Mouse (Mus musculus) T-helper 1 cell (primary cell): ENCODE results near the gene Utrn.

Source experiments
- in situ Hi-C: fragments of 300-600 bp; cut with MboI, MseI; formaldehyde crosslinking; loops from one replicate; pipeline ENCODE4 v1.15.1; 2025; ENCODE audit warnings: high pct_unique_total_duplicates

Utrn gene

GRCm38 (mm10) chr10:12460945-12461344, 408.2 kb downstream of the Utrn start:
- in situ Hi-C loops, result no loop called here

DNA sequence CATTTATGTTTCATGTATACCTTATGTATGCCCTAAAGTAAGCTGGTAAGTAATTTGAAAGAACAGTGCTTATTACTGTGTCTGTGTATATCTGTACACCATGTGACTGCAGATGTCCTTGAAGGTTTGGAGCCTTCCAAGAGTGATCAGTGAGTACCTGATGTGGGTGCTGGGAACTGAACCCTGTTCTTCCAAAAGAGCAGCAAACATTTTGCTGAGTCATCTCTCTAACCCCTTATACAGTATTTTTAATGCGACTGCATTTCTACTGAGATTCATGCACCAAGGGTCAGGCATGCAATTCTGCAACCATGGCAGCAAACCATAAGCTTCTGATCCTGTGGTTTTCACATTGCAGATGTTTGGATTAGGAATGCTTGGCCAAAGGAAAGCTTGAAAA, 412.3 kb downstream of the Utrn start:
- in situ Hi-C loops, result no loop called here

DNA sequence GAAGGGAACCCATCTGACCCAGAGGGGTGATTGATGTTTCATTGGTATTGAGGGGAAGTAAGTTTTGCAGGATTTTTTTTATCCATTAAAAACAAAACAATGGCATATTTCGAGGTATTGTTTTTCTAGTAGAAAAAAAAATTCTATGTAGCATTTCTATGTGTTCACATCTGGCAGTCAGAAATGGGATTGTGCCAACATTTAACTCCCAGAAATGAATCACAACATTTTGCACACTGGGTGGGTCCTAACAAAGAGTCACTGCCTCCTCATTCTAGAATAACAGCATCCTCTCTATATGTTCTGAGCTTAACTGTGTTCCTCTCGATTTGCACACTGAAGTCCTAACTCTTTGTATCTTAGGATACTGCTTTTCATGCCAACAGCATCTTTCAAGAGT, 416.5 kb downstream of the Utrn start:
- in situ Hi-C loops, result no loop called here

DNA sequence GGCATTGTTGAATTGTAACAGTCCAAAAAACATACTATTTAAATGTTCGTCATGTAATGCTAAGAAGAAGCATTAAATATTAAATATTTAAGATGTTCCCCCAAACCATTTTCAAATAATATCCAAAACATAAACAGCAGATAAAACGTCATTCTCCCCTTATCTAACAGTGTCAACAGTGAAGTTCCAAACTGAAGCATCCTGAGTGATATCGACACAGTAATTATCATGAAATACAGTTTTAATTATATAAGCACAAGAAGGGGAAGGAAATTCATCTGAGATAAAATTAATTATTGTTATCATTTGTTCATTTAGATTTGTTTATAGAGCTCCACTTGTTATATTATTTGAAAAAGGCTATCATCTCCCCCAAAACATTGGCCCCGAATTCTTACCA, 425.0 kb downstream of the Utrn start:
- in situ Hi-C loops, result no loop called here

GRCm38 (mm10) chr10:12433161-12433560, 436.0 kb downstream of the Utrn start:
- in situ Hi-C loops, result no loop called here

- in situ Hi-C loops, result no loop called here
Observed at GRCm38 (mm10) chr10:12430399-12430798, 438.8 kb downstream of the Utrn start.

DNA sequence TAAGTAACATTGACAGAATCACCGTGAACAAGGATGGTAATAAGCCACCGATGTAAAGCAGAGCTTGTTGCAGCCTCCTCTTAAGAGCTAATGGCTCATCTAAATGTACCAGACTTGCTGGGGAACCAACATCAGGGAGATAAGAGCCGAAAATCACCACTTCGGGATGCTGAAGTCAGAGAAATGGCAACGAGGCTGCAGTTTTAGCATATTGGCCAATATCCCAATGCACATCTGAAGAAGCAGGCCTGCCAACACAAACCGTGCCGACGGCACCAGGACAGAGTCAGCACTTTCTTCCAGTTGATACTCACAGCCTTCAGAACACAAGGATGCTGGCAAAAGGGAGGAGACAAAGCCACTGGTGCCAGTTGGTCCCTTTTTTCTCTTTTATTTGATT, 442.3 kb downstream of the Utrn start:
- in situ Hi-C loops, result no loop called here

DNA sequence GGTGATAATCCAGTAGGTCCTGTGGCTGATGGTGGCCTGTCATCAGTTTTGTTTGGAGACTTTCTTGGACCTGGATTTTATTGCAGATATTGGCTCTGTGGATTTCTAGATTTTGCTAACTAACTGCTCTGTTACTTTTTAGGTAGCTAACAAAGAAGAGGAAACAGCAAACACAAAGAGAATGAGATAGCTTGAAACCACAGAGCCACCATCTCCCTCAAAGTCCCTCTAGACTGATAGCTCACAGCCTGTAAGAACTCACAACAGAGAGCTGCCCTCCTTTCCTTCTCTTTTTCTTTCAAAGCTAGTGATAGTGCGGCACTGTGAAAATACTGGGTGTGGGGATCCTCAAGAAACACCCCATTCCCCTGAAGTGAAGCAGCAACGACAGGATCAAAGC, 444.2 kb downstream of the Utrn start:
- in situ Hi-C loops, result no loop called here

GRCm38 (mm10) chr10:12423994-12424725, 445.0 kb downstream of the Utrn start:
- in situ Hi-C loops, result no loop called here

DNA sequence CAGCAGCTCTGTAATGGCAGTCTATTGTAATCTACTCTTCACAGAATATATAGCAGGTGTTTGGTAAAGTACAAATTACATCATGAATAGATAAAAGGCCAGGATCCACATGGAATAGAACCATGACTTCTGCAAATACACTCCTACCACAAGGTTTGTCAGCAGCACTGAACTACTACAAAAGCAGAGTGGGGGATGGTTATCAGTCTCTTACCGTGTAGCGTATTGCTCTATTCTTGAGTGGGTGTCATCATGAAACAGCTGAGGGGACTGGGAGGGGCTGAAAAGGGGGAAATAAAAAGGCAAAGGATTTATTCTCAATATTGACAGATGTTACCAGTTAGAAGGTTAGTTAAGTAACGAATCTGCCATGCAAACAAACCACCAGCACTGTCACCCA, 454.2 kb downstream of the Utrn start:
- in situ Hi-C loops, result no loop called here

DNA sequence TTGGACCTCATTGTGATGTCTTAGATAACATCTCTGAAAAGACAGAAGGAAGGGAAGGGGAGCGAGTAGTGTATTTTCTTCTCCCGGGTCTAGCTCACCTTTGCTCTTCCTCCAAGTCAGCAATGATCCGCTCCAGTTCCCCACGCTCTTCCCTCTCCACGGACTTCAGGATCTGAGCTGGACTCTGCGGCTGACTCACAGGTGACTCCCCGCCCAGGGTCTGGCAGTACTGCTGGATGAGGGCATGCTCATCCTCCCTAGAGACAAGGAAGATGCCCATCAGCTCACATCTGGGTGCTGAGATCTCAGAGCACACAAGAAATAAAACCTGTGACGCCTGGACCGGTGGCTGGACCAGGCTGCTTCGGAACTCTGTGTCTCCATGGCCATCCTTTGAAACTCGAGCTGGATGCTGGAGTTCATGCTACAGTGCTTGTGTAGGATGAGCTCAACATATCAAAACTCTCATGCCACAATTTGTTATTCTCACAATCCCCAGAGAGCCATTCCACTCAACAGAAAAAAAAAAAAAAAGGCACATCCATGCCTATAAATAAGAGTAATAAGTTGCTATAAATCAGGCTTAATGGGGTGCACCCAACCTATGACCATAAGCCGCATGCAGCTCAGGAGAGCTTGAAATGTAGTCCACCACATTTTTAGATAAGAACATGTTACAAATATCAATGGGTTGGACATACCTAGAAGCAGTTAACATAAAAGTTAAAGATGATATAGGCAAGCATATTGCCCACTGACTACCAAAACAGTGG, 462.6 kb downstream of the Utrn start:
- in situ Hi-C loops, result no loop called here

DNA sequence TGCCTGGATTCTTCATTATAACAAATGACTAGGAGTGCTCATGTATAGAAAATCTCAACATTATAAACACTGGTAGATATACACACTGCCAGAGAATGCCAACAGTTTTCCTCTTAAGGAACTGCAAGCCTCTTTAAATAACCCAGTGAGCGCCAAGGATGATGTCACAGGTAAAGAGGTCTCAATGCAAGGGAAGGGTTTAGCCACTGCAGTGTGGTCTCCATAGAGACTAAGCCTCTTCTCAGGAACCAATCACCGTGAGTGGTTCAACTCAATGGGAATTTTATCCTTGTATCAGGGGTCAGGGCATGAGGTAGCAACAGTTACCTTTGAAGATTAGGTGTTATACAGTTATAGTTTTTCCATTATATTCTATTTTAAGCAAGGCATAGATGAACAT, 469.7 kb downstream of the Utrn start:
- in situ Hi-C loops, result no loop called here

DNA sequence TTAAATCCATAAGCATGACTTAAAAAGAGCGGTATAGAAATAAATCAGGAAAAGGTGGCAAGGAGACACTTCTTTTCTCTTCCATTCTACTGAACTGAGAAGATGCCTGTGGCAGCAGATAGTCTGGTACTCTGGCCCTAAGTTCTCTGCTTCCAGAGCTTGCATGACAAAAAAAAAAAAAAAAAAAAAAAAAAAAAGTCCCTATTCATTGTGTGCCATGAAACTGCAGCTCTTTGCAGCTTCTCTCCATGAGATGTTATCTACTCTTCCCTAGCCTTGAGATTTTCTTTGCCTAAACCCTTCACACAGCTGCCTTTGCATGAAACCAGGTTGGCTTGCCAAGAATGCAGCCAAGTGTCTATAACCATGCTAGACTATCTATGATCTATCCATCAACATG, 489.0 kb downstream of the Utrn start:
- in situ Hi-C loops, result no loop called here

- in situ Hi-C loops, result no loop called here
Observed at GRCm38 (mm10) chr10:12379123-12379522, 490.0 kb downstream of the Utrn start.

DNA sequence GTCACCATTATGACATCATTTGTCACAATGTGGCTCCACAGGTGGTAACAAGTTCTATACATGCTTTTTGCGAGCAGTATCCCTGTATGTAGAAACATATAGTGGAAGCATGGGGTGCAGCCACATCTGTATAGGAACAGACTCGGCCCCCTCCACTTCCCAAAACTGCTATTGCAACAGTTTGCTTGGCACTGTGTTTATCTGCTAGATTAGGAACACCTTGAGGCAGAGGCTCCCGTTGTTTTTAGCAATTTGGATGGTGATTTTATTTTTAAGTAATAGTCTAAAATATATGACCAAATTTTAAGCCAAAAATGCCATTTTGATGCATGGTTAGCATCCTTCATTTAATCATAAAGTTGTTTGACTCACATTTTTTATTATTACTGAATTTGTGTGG, 491.4 kb downstream of the Utrn start:
- in situ Hi-C loops, result no loop called here

- in situ Hi-C loops, result no loop called here
Observed at GRCm38 (mm10) chr10:12376015-12376414, 493.1 kb downstream of the Utrn start.

DNA sequence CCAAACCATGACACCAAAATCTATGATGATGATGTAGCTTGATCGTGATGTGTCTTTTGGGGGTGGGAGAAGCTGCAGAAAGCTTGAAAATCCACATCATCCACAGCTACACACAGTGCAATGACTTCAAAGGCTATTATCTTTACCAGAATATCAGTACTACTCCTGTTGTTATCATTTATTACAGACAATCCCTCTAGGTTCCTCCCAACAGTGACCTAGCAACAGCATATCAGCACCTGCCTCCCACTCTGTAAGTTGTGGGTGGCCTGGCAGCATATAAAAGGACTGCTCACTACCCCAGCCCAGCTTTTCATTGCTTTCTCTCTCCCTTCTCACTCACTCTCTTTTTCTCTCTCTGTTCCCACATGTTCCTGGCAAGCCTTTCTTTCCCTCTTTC, 494.4 kb downstream of the Utrn start:
- in situ Hi-C loops, result no loop called here

- in situ Hi-C loops, result no loop called here
Observed at GRCm38 (mm10) chr10:12354556-12354955, 514.6 kb downstream of the Utrn start.

- in situ Hi-C loops, result no loop called here
Observed at GRCm38 (mm10) chr10:12354106-12354505, 515.1 kb downstream of the Utrn start.

- in situ Hi-C loops, result loop anchor here (10.0 kb wide), 1 partner anchor 805 kb away; no protein-coding TSS in a partner anchor
Observed at GRCm38 (mm10) chr10:12339704-12340558, 529.2 kb downstream of the Utrn start.

GRCm38 (mm10) chr10:12339005-12339703, 530.0 kb downstream of the Utrn start:
- in situ Hi-C loops, result loop anchor here (10.0 kb wide), 1 partner anchor 806 kb away; no protein-coding TSS in a partner anchor
